ENCODE assay signal across 8 mouse cellular contexts in genomic region chr14:31793979-31794775, GRCm38 (mm10). TPM values are rescaled to one million over a fixed set of nuclear protein-coding genes. Genes with fewer than 3 reads are reported as not detected.
DNase-seq lines count a peak whose midpoint lies in the region; ATAC-seq and TF ChIP-seq lines count a peak whose summit lies in the region.

No protein-coding gene starts in this region.

- ATAC-seq in activated CD4-positive, CD25-positive, alpha-beta regulatory T cell, adult 4 months = peak; percentile 40
- peak; percentile 69; the same call in 1 of the 2 replicates for ATAC-seq in kidney, postnatal 0 days (replicated peaks; ENCODE audit: low FRiP score, low read depth)
- peak; percentile 60; the same call in 1 of the 2 replicates for ATAC-seq in midbrain, embryonic 12.5 days (ENCODE audit: low FRiP score, low read depth)

- TF ChIP-seq CTCF in layer of hippocampus, adult 2 months (conservative IDR thresholded peaks at IDR 0.05) = peak; percentile 79
- TF ChIP-seq CTCF in kidney, postnatal 0 days (IDR thresholded peaks at IDR 0.05; ENCODE audit: low read depth) = peak; percentile 66

- no peaks in the 10 kb centered on the region for H3K4me1 ChIP-seq in kidney, postnatal 0 days (replicated peaks; ENCODE audit: insufficient read depth, low read length)
- H3K4me1 ChIP-seq in midbrain, embryonic 12.5 days = no peaks in the 10 kb centered on the region

- no peak overlapping the region for H3K9ac ChIP-seq in kidney, postnatal 0 days (ENCODE audit: low read depth, low read length)
- H3K9ac ChIP-seq in midbrain, embryonic 12.5 days (replicated peaks) = no peak overlapping the region

- H3K9me3 ChIP-seq in kidney, postnatal 0 days (replicated peaks; ENCODE audit: low read length) = no peaks in the 10 kb centered on the region
- H3K9me3 ChIP-seq in midbrain, embryonic 12.5 days = no peaks in the 10 kb centered on the region

- H3K4me2 ChIP-seq in kidney, postnatal 0 days (ENCODE audit: low read length) = no peak overlapping the region
- H3K4me2 ChIP-seq in midbrain, embryonic 12.5 days (replicated peaks) = no peak overlapping the region

- 58% methylated on average over 4 of the region's 4 CpGs for WGBS in kidney, postnatal 0 days
- WGBS in midbrain, embryonic 12.5 days = 74% methylated on average over 4 of the region's 4 CpGs

- no peaks in the 10 kb centered on the region for H3K27me3 ChIP-seq in kidney, postnatal 0 days (ENCODE audit: insufficient read depth, low read length)
- H3K27me3 ChIP-seq in midbrain, embryonic 12.5 days = no peaks in the 10 kb centered on the region

- H3K4me3 ChIP-seq in layer of hippocampus, adult 2 months = no peak overlapping the region
- no peak overlapping the region for H3K4me3 ChIP-seq in kidney, postnatal 0 days (replicated peaks; ENCODE audit: low read depth, low read length)
- H3K4me3 ChIP-seq in midbrain, embryonic 12.5 days = no peak overlapping the region

- no peak for DNase-seq in layer of hippocampus, adult 2 months (ENCODE audit: low spot score in 2 of 2)
- DNase-seq in layer of hippocampus, adult 9-10 months (ENCODE audit: low spot score) = no peak
- peak; percentile 16 for DNase-seq in fat pad, adult 2 months (ENCODE audit: extremely low read depth, low read depth, low spot score)
- peak; percentile 69 for DNase-seq in kidney, postnatal 0 days (ENCODE audit: low spot score)
- DNase-seq in frontal cortex, postnatal 14 days (ENCODE audit: low spot score in 2 of 2) = no peak
- no peak for DNase-seq in urinary bladder, postnatal 10 days (ENCODE audit: low spot score)

- H3K36me3 ChIP-seq in kidney, postnatal 0 days (ENCODE audit: insufficient read depth, low read length) = no peaks in the 10 kb centered on the region
- H3K36me3 ChIP-seq in midbrain, embryonic 12.5 days = no peaks in the 10 kb centered on the region

- no peak overlapping the region for H3K27ac ChIP-seq in layer of hippocampus, adult 2 months
- no peak overlapping the region for H3K27ac ChIP-seq in kidney, postnatal 0 days
- H3K27ac ChIP-seq in midbrain, embryonic 12.5 days (replicated peaks) = no peak overlapping the region

RNA-seq across cellular contexts. Expression of gene Ankrd28, which starts 36.3 kb away (rescaled TPM):
- 10 to 100 TPM; 45.6 to 55.5 TPM for total RNA-seq in layer of hippocampus, adult 2 months (2021)
- polyA plus RNA-seq in activated CD4-positive, CD25-positive, alpha-beta regulatory T cell, adult 4 months (2017; shearing (Covaris generic)) = 1 to 10 TPM; 8.4 to 9.1 TPM
- polyA plus RNA-seq in kidney, postnatal 0 days (2015; fragmentation: Nextera tagmentation; extraction: Ambion mirVana) = 6.5 and 6.8 TPM in 2 replicates
- 13.5 and 13.9 TPM in 2 replicates for polyA plus RNA-seq in midbrain, embryonic 12.5 days (2016; fragmentation: Nextera tagmentation; extraction: Ambion mirVana)

Comparison
In these comparisons a context has a peak if more than half of its experiments do, and no peak if none do; other contexts are left out.
1. DNase-seq: peak in fat pad, adult 2 months (single experiment) and kidney, postnatal 0 days (single experiment); none in layer of hippocampus, adult 2 months (0 of 2), layer of hippocampus, adult 9-10 months (single experiment), frontal cortex, postnatal 14 days (0 of 2) and urinary bladder, postnatal 10 days (single experiment).
2. Peak in every context shown above with its lines, with median percentiles within 50 percentile points of each other: ATAC-seq.